Mouse (Mus musculus): ENCODE results near the gene Iqsec3. TPM values are rescaled to one million over a fixed set of nuclear protein-coding genes. Genes with fewer than 3 reads are reported as not detected.
A peak's percentile ranks its signal among the peaks of the same experiment; 100 is the strongest.

The Iqsec3 gene
- total RNA-seq (2014; rRNA removed) (48.6 and 50.3 TPM in 2 replicates), polyA plus RNA-seq (2015; fragmentation: Nextera tagmentation; extraction: Ambion mirVana) (9.5 and 10.7 TPM in 2 replicates)

DNA sequence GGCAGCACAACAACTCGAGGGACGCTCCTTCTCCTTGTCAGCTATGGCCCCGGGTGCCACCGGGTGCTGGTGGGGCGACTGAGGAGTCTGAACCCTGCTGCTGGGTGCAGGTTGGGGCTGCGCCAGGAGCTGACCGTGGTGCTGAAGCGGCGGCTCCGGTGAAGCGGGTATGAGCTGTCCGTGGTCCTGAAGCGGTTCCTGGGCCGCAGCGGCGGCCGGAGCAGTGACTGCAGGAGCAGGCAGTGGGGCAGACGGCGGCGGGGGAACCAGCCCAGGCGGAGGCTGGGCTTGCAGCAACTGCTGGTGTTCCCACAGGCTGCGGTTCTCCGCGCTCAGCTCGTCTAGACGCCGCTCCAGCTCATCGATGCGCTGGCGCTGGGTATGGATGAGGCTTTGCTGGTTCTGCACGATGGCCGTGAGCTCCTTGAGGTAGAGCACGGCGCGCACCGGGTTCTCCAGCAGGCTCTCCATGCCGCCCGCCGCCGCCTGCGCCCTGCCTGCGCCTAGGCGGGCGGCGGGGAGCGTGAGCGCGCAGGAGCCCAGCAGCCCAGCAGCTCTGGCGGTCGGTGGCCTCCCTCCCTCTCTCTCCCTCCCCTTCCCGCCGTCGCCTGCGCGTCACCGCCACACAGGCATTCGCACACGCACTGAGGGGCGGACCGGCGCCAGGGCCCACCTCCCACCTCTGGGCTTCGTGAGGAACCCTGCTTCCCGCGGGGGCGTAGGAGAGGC is at the start of gene Iqsec3:
Gene Iqsec3 (minus strand): TSS at position 586 of the 729 bp plus-strand sequence.
- peak within 1 kb of the TSS; percentile 91 for H3K27ac ChIP-seq (ENCODE audit: low read depth, low read length)
- no peaks in the 10 kb centered on the region for H3K9me3 ChIP-seq (ENCODE audit: low read length)
- H3K27me3 ChIP-seq (ENCODE audit: insufficient read depth, low read length): no peaks in the 10 kb centered on the region
- 1% methylated on average over 53 of the region's 65 CpGs for WGBS
- peak within 1 kb of the TSS; percentile 67 for H3K4me2 ChIP-seq (ENCODE audit: low read depth, low read length, poor library complexity, severe bottlenecking)
- no peaks in the 10 kb centered on the region for H3K36me3 ChIP-seq (ENCODE audit: insufficient read depth, low read length)
- ATAC-seq (ENCODE audit: low FRiP score) (peak; percentile 97), DNase-seq (ENCODE audit: low spot score) (peak; percentile 85)
- TF ChIP-seq CTCF (IDR thresholded peaks at IDR 0.05): no peak
- peaks cover 12% of the 10 kb centered on the region; the same call in 1 of the 2 replicates for H3K4me1 ChIP-seq (ENCODE audit: insufficient read depth, low read length)
- H3K9ac ChIP-seq (replicated peaks; ENCODE audit: low read length, poor library complexity, severe bottlenecking): peak within 1 kb of the TSS; percentile 79
- peak within 1 kb of the TSS; percentile 84 for H3K4me3 ChIP-seq (ENCODE audit: low read depth, low read length)

GRCm38 (mm10) chr6:121522106-121522705 is 48.7 kb upstream of the Iqsec3 start:
- H3K27ac ChIP-seq (ENCODE audit: low read depth, low read length): no peak overlapping the region
- no peak overlapping the region for H3K4me2 ChIP-seq (ENCODE audit: low read depth, low read length, poor library complexity, severe bottlenecking)
- H3K4me1 ChIP-seq (ENCODE audit: insufficient read depth, low read length): no peaks in the 10 kb centered on the region
- WGBS: 86% methylated on average over 5 of the region's 5 CpGs
- no peak for TF ChIP-seq CTCF (IDR thresholded peaks at IDR 0.05)
- ATAC-seq (ENCODE audit: low FRiP score) (no peak), DNase-seq (ENCODE audit: low spot score) (no peak)
- no peak overlapping the region for H3K4me3 ChIP-seq (ENCODE audit: low read depth, low read length)
- H3K9ac ChIP-seq (replicated peaks; ENCODE audit: low read length, poor library complexity, severe bottlenecking): no peak overlapping the region
- H3K9me3 ChIP-seq (ENCODE audit: low read length): no peaks in the 10 kb centered on the region
- no peaks in the 10 kb centered on the region for H3K36me3 ChIP-seq (ENCODE audit: insufficient read depth, low read length)
- no peaks in the 10 kb centered on the region for H3K27me3 ChIP-seq (ENCODE audit: insufficient read depth, low read length)

GRCm38 (mm10) chr6:121521030-121521429 is 47.6 kb upstream of the Iqsec3 start:
- Histone ChIP-seq H3K9ac (replicated peaks; ENCODE audit: low read length, poor library complexity, severe bottlenecking) (no peak overlapping the region), H3K4me3 (ENCODE audit: low read depth, low read length) (no peak overlapping the region), H3K9me3 (ENCODE audit: low read length) (no peaks in the 10 kb centered on the region), H3K4me1 (ENCODE audit: insufficient read depth, low read length) (no peaks in the 10 kb centered on the region), H3K4me2 (ENCODE audit: low read depth, low read length, poor library complexity, severe bottlenecking) (no peak overlapping the region), H3K36me3 (ENCODE audit: insufficient read depth, low read length) (no peaks in the 10 kb centered on the region), H3K27ac (ENCODE audit: low read depth, low read length) (no peak overlapping the region), H3K27me3 (ENCODE audit: insufficient read depth, low read length) (no peaks in the 10 kb centered on the region)
- peak; percentile 53 for DNase-seq (ENCODE audit: low spot score)
- peak; percentile 66 for TF ChIP-seq CTCF (IDR thresholded peaks at IDR 0.05)
- no peak for ATAC-seq (ENCODE audit: low FRiP score)
- 75% methylated on average over 3 of the region's 3 CpGs for WGBS

GRCm38 (mm10) chr6:121519896-121520295 is 46.4 kb upstream of the Iqsec3 start:
- Histone ChIP-seq H3K4me1 (ENCODE audit: insufficient read depth, low read length) (no peaks in the 10 kb centered on the region), H3K9ac (replicated peaks; ENCODE audit: low read length, poor library complexity, severe bottlenecking) (no peak overlapping the region), H3K9me3 (ENCODE audit: low read length) (no peaks in the 10 kb centered on the region), H3K27ac (ENCODE audit: low read depth, low read length) (no peak overlapping the region), H3K27me3 (ENCODE audit: insufficient read depth, low read length) (no peaks in the 10 kb centered on the region), H3K4me2 (ENCODE audit: low read depth, low read length, poor library complexity, severe bottlenecking) (no peak overlapping the region), H3K36me3 (ENCODE audit: insufficient read depth, low read length) (no peaks in the 10 kb centered on the region), H3K4me3 (ENCODE audit: low read depth, low read length) (no peak overlapping the region)
- TF ChIP-seq CTCF (IDR thresholded peaks at IDR 0.05): no peak
- 71% methylated on average over 2 of the region's 2 CpGs for WGBS
- DNase-seq (ENCODE audit: low spot score) (no peak), ATAC-seq (ENCODE audit: low FRiP score) (no peak)

- H3K36me3 ChIP-seq (ENCODE audit: insufficient read depth, low read length): no peaks in the 10 kb centered on the region
- H3K4me3 ChIP-seq (ENCODE audit: low read depth, low read length): no peak overlapping the region
- no peaks in the 10 kb centered on the region for H3K27me3 ChIP-seq (ENCODE audit: insufficient read depth, low read length)
- no peak for TF ChIP-seq CTCF (IDR thresholded peaks at IDR 0.05)
- H3K27ac ChIP-seq (ENCODE audit: low read depth, low read length): no peak overlapping the region
- no peak overlapping the region for H3K4me2 ChIP-seq (ENCODE audit: low read depth, low read length, poor library complexity, severe bottlenecking)
- no peaks in the 10 kb centered on the region for H3K4me1 ChIP-seq (ENCODE audit: insufficient read depth, low read length)
- no peak for DNase-seq (ENCODE audit: low spot score)
- H3K9ac ChIP-seq (replicated peaks; ENCODE audit: low read length, poor library complexity, severe bottlenecking): no peak overlapping the region
- WGBS: 75% methylated on average over 5 of the region's 5 CpGs
- H3K9me3 ChIP-seq (ENCODE audit: low read length): no peaks in the 10 kb centered on the region
- ATAC-seq (ENCODE audit: low FRiP score): no peak
Measured at GRCm38 (mm10) chr6:121519266-121519810, 45.9 kb upstream of the Iqsec3 start.

DNA sequence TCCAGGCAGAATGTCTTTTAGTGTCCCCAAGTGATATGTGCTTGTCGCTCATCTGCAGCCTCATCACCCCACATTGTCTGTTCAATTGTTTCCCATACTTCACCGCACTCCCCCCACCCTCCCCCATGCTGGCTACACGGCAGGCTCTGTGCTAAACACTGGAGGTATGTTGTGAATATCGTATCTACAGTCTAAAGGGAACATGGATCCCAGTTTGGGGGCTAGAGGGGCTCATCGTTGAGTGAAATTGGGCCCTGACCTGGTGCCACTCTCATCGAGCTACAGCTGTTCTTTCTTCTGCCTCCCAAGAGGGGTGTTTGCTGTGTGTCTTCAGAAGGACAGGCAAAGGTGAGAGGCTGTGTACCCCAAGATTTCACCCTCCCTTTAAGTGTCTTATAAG is 44.2 kb upstream of the Iqsec3 start:
- Histone ChIP-seq H3K4me2 (ENCODE audit: low read depth, low read length, poor library complexity, severe bottlenecking) (no peak overlapping the region), H3K4me3 (ENCODE audit: low read depth, low read length) (no peak overlapping the region), H3K4me1 (ENCODE audit: insufficient read depth, low read length) (no peaks in the 10 kb centered on the region), H3K36me3 (ENCODE audit: insufficient read depth, low read length) (no peaks in the 10 kb centered on the region), H3K9me3 (ENCODE audit: low read length) (no peaks in the 10 kb centered on the region), H3K27me3 (ENCODE audit: insufficient read depth, low read length) (no peaks in the 10 kb centered on the region), H3K9ac (replicated peaks; ENCODE audit: low read length, poor library complexity, severe bottlenecking) (no peak overlapping the region), H3K27ac (ENCODE audit: low read depth, low read length) (no peak overlapping the region)
- DNase-seq (ENCODE audit: low spot score) (no peak), ATAC-seq (ENCODE audit: low FRiP score) (no peak)
- WGBS: 78% methylated on average over 6 of the region's 6 CpGs
- TF ChIP-seq CTCF (IDR thresholded peaks at IDR 0.05): no peak
